ENCODE assay signal across 8 mouse cellular contexts in genomic region chr8:104145981-104146689, GRCm38 (mm10). TPM values are rescaled to one million over a fixed set of nuclear protein-coding genes. Genes with fewer than 3 reads are reported as not detected.
A peak's percentile ranks its signal among the peaks of the same experiment; 100 is the strongest.
DNase-seq lines count a peak whose midpoint lies in the region; ATAC-seq and TF ChIP-seq lines count a peak whose summit lies in the region.

No protein-coding gene starts in this region.

- intact Hi-C loops in heart, adult 2 months (cut with DNase I), result loop anchor here (1.0 to 5.0 kb wide), 4 partner anchors 25 to 196 kb away; partner anchors contain the start of gene Bean1
- intact Hi-C loops in left cerebral cortex, postnatal 4 days (cut with DNase I), result loop anchor here (5.0 kb wide), 1 partner anchor 71 kb away; no protein-coding TSS in a partner anchor

- peak; percentile 91 for TF ChIP-seq CTCF in heart, adult 2 months (IDR thresholded peaks at IDR 0.05)
- peak; percentile 69 for TF ChIP-seq CTCF in kidney, adult 2 months (conservative IDR thresholded peaks at IDR 0.05; ENCODE audit: insufficient read depth, insufficient read length, low read depth, low read length)
- TF ChIP-seq CTCF in spleen, adult 2 months (IDR thresholded peaks at IDR 0.05; ENCODE audit: extremely low read depth, insufficient read depth, insufficient read length, insufficient replicate concordance), result peak; percentile 61; the same call in 1 of the 2 replicates

- no peak for TF ChIP-seq EP300 in heart, adult 2 months (IDR thresholded peaks at IDR 0.05; ENCODE audit: insufficient read depth, low read depth, low read length)

- no peaks in the 10 kb centered on the region for H3K9me3 ChIP-seq in midbrain, embryonic 15.5 days

- no peak overlapping the region for H3K9ac ChIP-seq in heart, adult 2 months (ENCODE audit: low read depth, low read length)
- H3K9ac ChIP-seq in midbrain, embryonic 15.5 days, result no peak overlapping the region

- no peaks in the 10 kb centered on the region for H3K27me3 ChIP-seq in heart, adult 2 months (ENCODE audit: control insufficient read depth, insufficient read depth, low read length)
- no peaks in the 10 kb centered on the region for H3K27me3 ChIP-seq in kidney, adult 2 months (replicated peaks; ENCODE audit: control insufficient read depth, insufficient read depth, low read length)
- no peaks in the 10 kb centered on the region for H3K27me3 ChIP-seq in midbrain, embryonic 15.5 days (replicated peaks)
- H3K27me3 ChIP-seq in spleen, adult 2 months (ENCODE audit: control insufficient read depth, insufficient read depth, low read length), result no peaks in the 10 kb centered on the region

- H3K4me3 ChIP-seq in heart, adult 2 months, result no peak overlapping the region
- H3K4me3 ChIP-seq in kidney, adult 2 months (ENCODE audit: insufficient read depth, low read depth, low read length), result no peak overlapping the region
- no peak overlapping the region for H3K4me3 ChIP-seq in midbrain, embryonic 15.5 days
- H3K4me3 ChIP-seq in spleen, adult 2 months (ENCODE audit: extremely low read depth, insufficient read depth, insufficient read length), result no peak overlapping the region

- H3K4me2 ChIP-seq in midbrain, embryonic 15.5 days, result no peak overlapping the region

- peak; percentile 85; the same call in 1 of the 2 replicates for ATAC-seq in midbrain, embryonic 15.5 days (replicated peaks)
- no peak for ATAC-seq in monocyte, adult 5-6 weeks (replicated peaks; ENCODE audit: insufficient number of reproducible peaks, low FRiP score, low TSS enrichment, poor library complexity, severe bottlenecking)

- peak; percentile 93 for DNase-seq in adrenal gland, postnatal 14 days
- peak; percentile 69 for DNase-seq in embryo, embryonic 11.5 days (ENCODE audit: low read depth, low spot score)
- peak; percentile 80 to 89 for DNase-seq in heart, adult 2 months
- peak; percentile 80 for DNase-seq in kidney, adult 2 months
- DNase-seq in left cerebral cortex, postnatal 4 days, result peak; percentile 91
- peak; percentile 30 to 76 for DNase-seq in spleen, adult 2 months (ENCODE audit: low read depth in 1 of 2, low spot score in 2 of 2)

- WGBS in heart, adult 2 months, result 30% methylated on average over 15 of the region's 15 CpGs
- WGBS in kidney, adult 2 months, result 38% methylated on average over 15 of the region's 15 CpGs
- 30% methylated on average over 15 of the region's 15 CpGs for WGBS in midbrain, embryonic 15.5 days
- 41% methylated on average over 15 of the region's 15 CpGs for WGBS in spleen, adult 2 months

- peaks cover 5% of the 10 kb centered on the region for H3K4me1 ChIP-seq in heart, adult 2 months (ENCODE audit: control insufficient read depth, insufficient read depth, low read length)
- no peaks in the 10 kb centered on the region for H3K4me1 ChIP-seq in kidney, adult 2 months (ENCODE audit: control insufficient read depth, insufficient read depth, low read length)
- no peaks in the 10 kb centered on the region for H3K4me1 ChIP-seq in midbrain, embryonic 15.5 days
- no peaks in the 10 kb centered on the region for H3K4me1 ChIP-seq in spleen, adult 2 months (ENCODE audit: control insufficient read depth, insufficient read depth, insufficient read length)

- TF ChIP-seq POLR2A in heart, adult 2 months (IDR thresholded peaks at IDR 0.05; ENCODE audit: insufficient read depth, low read depth, low read length), result no peak
- TF ChIP-seq POLR2A in kidney, adult 2 months (IDR thresholded peaks at IDR 0.05; ENCODE audit: low read depth, low read length), result no peak
- no peak for TF ChIP-seq POLR2A in spleen, adult 2 months (IDR thresholded peaks at IDR 0.05; ENCODE audit: low read depth, low read length)

- no peaks in the 10 kb centered on the region for H3K36me3 ChIP-seq in heart, adult 2 months (ENCODE audit: control insufficient read depth, insufficient read depth, low read length)
- H3K36me3 ChIP-seq in kidney, adult 2 months (ENCODE audit: control insufficient read depth, insufficient read depth, low read length), result no peaks in the 10 kb centered on the region
- H3K36me3 ChIP-seq in midbrain, embryonic 15.5 days (replicated peaks), result no peaks in the 10 kb centered on the region
- no peaks in the 10 kb centered on the region for H3K36me3 ChIP-seq in spleen, adult 2 months (ENCODE audit: control insufficient read depth, insufficient read depth, low read length)

- H3K79me2 ChIP-seq in heart, adult 2 months (replicated peaks; ENCODE audit: control insufficient read depth, insufficient read depth, low read length), result no peaks in the 10 kb centered on the region

- no peak overlapping the region for H3K27ac ChIP-seq in heart, adult 2 months
- no peak overlapping the region for H3K27ac ChIP-seq in kidney, adult 2 months (ENCODE audit: insufficient read depth, low read depth, low read length)
- H3K27ac ChIP-seq in midbrain, embryonic 15.5 days, result no peak overlapping the region
- no peak overlapping the region for H3K27ac ChIP-seq in spleen, adult 2 months (ENCODE audit: insufficient read depth, low read length)

RNA-seq across cellular contexts. Expression of gene Bean1, which starts 24.1 kb away (rescaled TPM):
- total RNA-seq in adrenal gland, postnatal 14 days (2021), result 7.1 and 10.3 TPM in 2 replicates
- 1 to 10 TPM in 1 of 2 experiments, under 1 TPM in 1; 0.91 to 1.8 TPM for total RNA-seq in heart, adult 2 months (2021)
- polyA plus RNA-seq in heart, adult 2 months (2012; rRNA removed), result 4.0 and 4.1 TPM in 2 replicates
- 0.45 and 0.66 TPM in 2 replicates for polyA plus RNA-seq in kidney, adult 2 months (2012; rRNA removed)
- total RNA-seq in left cerebral cortex, postnatal 4 days (2021), result 10 to 100 TPM; 31.3 to 34.5 TPM
- 6.4 and 6.6 TPM in 2 replicates for polyA plus RNA-seq in midbrain, embryonic 15.5 days (2015; fragmentation: Nextera tagmentation; extraction: Ambion mirVana)
- polyA plus RNA-seq in spleen, adult 2 months (2012; rRNA removed), result 0.63 and 0.72 TPM in 2 replicates
- 0.19 TPM in 1 of 3 replicates, not detected in the others for total RNA-seq in monocyte, adult 5-6 weeks (2017)

RNA-seq across cellular contexts. Expression of gene Cdh5, which starts 44.7 kb away (rescaled TPM):
- total RNA-seq in adrenal gland, postnatal 14 days (2021), result 137 and 152 TPM in 2 replicates
- 100 to 1,000 TPM; 112 to 115 TPM for total RNA-seq in heart, adult 2 months (2021)
- polyA plus RNA-seq in heart, adult 2 months (2012; rRNA removed), result 113 and 128 TPM in 2 replicates
- polyA plus RNA-seq in kidney, adult 2 months (2012; rRNA removed), result 45.1 and 48.5 TPM in 2 replicates
- 10 to 100 TPM; 21.8 to 24.4 TPM for total RNA-seq in left cerebral cortex, postnatal 4 days (2021)
- polyA plus RNA-seq in midbrain, embryonic 15.5 days (2015; fragmentation: Nextera tagmentation; extraction: Ambion mirVana), result 15.3 and 16.1 TPM in 2 replicates
- 23.3 and 23.4 TPM in 2 replicates for polyA plus RNA-seq in spleen, adult 2 months (2012; rRNA removed)
- not detected in 3 replicates for total RNA-seq in monocyte, adult 5-6 weeks (2017)

Comparison
In these comparisons a context has a peak if more than half of its experiments do, and no peak if none do; other contexts are left out.
1. RNA of gene Cdh5, which starts 44.7 kb away (total RNA-seq): 137 to 152 TPM in adrenal gland, postnatal 14 days, 112 to 115 TPM in heart, adult 2 months and 21.8 to 24.4 TPM in left cerebral cortex, postnatal 4 days; not detected in monocyte, adult 5-6 weeks; every median in the first group is over 10 times any median in the second.
2. Peak in every context shown above with its lines, with median percentiles within 50 percentile points of each other: DNase-seq and CTCF ChIP-seq.